Mouse (Mus musculus) midbrain, embryonic 10.5 days (tissue): ENCODE measurements around the gene Rph3al. TPM values are rescaled to one million over a fixed set of nuclear protein-coding genes. Genes with fewer than 3 reads are reported as not detected.

Source experiments
- DNase-seq: peaks from one replicate; pipeline ENCODE4 v3.0.0-alpha.2; 2017; ENCODE audit warnings: low spot score
- H3K27ac ChIP-seq: fragments of 300-500 bp; sonication (generic); replicated peaks from 2 replicates; pipeline ENCODE4 v1.5.1; 2016; ENCODE audit warnings: mild to moderate bottlenecking
- H3K27me3 ChIP-seq: fragments of 300-500 bp; sonication (generic); 2 replicates; pipeline ENCODE4 v1.6.1; 2016; ENCODE audit warnings: low read depth, mild to moderate bottlenecking; ENCODE audit not compliant: poor library complexity, severe bottlenecking
- H3K36me3 ChIP-seq: fragments of 300-500 bp; sonication (generic); 2 replicates; pipeline ENCODE4 v1.6.1; 2016; ENCODE audit warnings: mild to moderate bottlenecking, moderate library complexity
- H3K4me1 ChIP-seq: fragments of 300-500 bp; sonication (generic); 2 replicates; pipeline ENCODE4 v1.6.1; 2016
- H3K4me3 ChIP-seq: fragments of 300-500 bp; sonication (generic); 2 replicates; pipeline ENCODE4 v1.5.1; 2016; ENCODE audit warnings: mild to moderate bottlenecking, moderate library complexity
- H3K9me3 ChIP-seq: fragments of 300-500 bp; sonication (generic); replicated peaks from 2 replicates; pipeline ENCODE4 v1.6.1; 2016; ENCODE audit warnings: mild to moderate bottlenecking
- WGBS: fragments of 180-500 bp; shearing (Covaris S2); methylation state at CpG from one replicate; pipeline ENCODE4 v1.1.7; 2016; 5-methylcytosine and 5-hydroxymethylcytosine counted together
- polyA plus RNA-seq: library from polyadenylated mRNA; unstranded; fragments of >200 nt; fragmentation: Nextera tagmentation; extraction: Ambion mirVana; gene quantifications from 2 replicates; pipeline ENCODE4 v1.2.1, GENCODE M21; 2016

The Rph3al gene
- polyA plus RNA-seq, 1 experiment from 2014 or later, result 1.1 TPM

GRCm38 (mm10) chr11:75811900-75812299 lies 126.3 kb downstream of the Rph3al start:
- Histone ChIP-seq H3K36me3 (no peaks in the 10 kb centered on the region), H3K4me3 (no peak overlapping the region), H3K4me1 (peaks cover 14% of the 10 kb centered on the region), H3K27ac (peak overlapping the region; percentile 30; the same call in 1 of the 2 replicates), H3K9me3 (no peaks in the 10 kb centered on the region), H3K27me3 (peaks cover under 1% of the 10 kb centered on the region; the same call in 1 of the 2 replicates)
- DNase-seq, result no peak
- WGBS, result 59% methylated on average over 3 of the region's 3 CpGs

GRCm38 (mm10) chr11:75810526-75810925 lies 127.7 kb downstream of the Rph3al start:
- Histone ChIP-seq H3K9me3 (no peaks in the 10 kb centered on the region), H3K36me3 (no peaks in the 10 kb centered on the region), H3K27ac (no peak overlapping the region), H3K4me3 (no peak overlapping the region), H3K4me1 (peaks cover 14% of the 10 kb centered on the region), H3K27me3 (no peaks in the 10 kb centered on the region; the same call in 1 of the 2 replicates)
- no peak for DNase-seq
- 87% methylated on average over 3 of the region's 3 CpGs for WGBS

GRCm38 (mm10) chr11:75807486-75807885 lies 130.7 kb downstream of the Rph3al start:
- peaks cover 10% of the 10 kb centered on the region for H3K4me1 ChIP-seq
- no peaks in the 10 kb centered on the region for H3K36me3 ChIP-seq
- 60% methylated on average over 5 of the region's 5 CpGs for WGBS
- no peaks in the 10 kb centered on the region for H3K9me3 ChIP-seq
- DNase-seq, result no peak
- H3K27me3 ChIP-seq, result no peaks in the 10 kb centered on the region
- H3K27ac ChIP-seq, result no peak overlapping the region
- H3K4me3 ChIP-seq, result no peak overlapping the region

GRCm38 (mm10) chr11:75801771-75802550 lies 136.3 kb downstream of the Rph3al start:
- H3K4me1 ChIP-seq, result peaks cover 11% of the 10 kb centered on the region; the same call in 1 of the 2 replicates
- H3K9me3 ChIP-seq, result no peaks in the 10 kb centered on the region
- no peak overlapping the region for H3K27ac ChIP-seq

GRCm38 (mm10) chr11:75801369-75801768 lies 136.9 kb downstream of the Rph3al start:
- no peaks in the 10 kb centered on the region for H3K36me3 ChIP-seq
- H3K27me3 ChIP-seq, result peaks cover 35% of the 10 kb centered on the region
- no peak for DNase-seq
- no peak overlapping the region for H3K27ac ChIP-seq
- no peak overlapping the region for H3K4me3 ChIP-seq
- H3K9me3 ChIP-seq, result no peaks in the 10 kb centered on the region
- 87% methylated on average over 4 of the region's 4 CpGs for WGBS
- H3K4me1 ChIP-seq, result peaks cover 11% of the 10 kb centered on the region; the same call in 1 of the 2 replicates

More at GRCm38 (mm10) chr11:75801771-75802550, 136.3 kb downstream of the Rph3al start:
- no peak overlapping the region for H3K4me3 ChIP-seq
- DNase-seq, result no peak
- 89% methylated on average over 7 of the region's 7 CpGs for WGBS
- peaks cover 29% of the 10 kb centered on the region for H3K27me3 ChIP-seq
- H3K36me3 ChIP-seq, result no peaks in the 10 kb centered on the region

GRCm38 (mm10) chr11:75796536-75797246 lies 141.5 kb downstream of the Rph3al start:
- WGBS, result 73% methylated on average over 13 of the region's 13 CpGs
- no peak overlapping the region for H3K27ac ChIP-seq
- peaks cover 81% of the 10 kb centered on the region for H3K27me3 ChIP-seq
- H3K9me3 ChIP-seq, result no peaks in the 10 kb centered on the region
- no peaks in the 10 kb centered on the region for H3K36me3 ChIP-seq
- H3K4me3 ChIP-seq, result no peak overlapping the region
- peaks cover 45% of the 10 kb centered on the region for H3K4me1 ChIP-seq
- no peak for DNase-seq

GRCm38 (mm10) chr11:75796029-75796445 lies 142.2 kb downstream of the Rph3al start, which contains the start of gene Doc2b:
TSS of gene Doc2b (minus strand) at chr11:75796049.
- Histone ChIP-seq H3K36me3 (no peaks in the 10 kb centered on the region), H3K4me3 (peak within 1 kb of the TSS; percentile 53), H3K9me3 (no peaks in the 10 kb centered on the region), H3K27me3 (peaks cover 88% of the 10 kb centered on the region), H3K4me1 (peaks cover 45% of the 10 kb centered on the region), H3K27ac (peak within 1 kb of the TSS; percentile 68)
- DNase-seq, result peak; percentile 42
- WGBS, result 5% methylated on average over 36 of the region's 37 CpGs

- Histone ChIP-seq H3K27ac (peak overlapping the region; percentile 68), H3K4me1 (peaks cover 41% of the 10 kb centered on the region), H3K4me3 (peak overlapping the region; percentile 53), H3K9me3 (no peaks in the 10 kb centered on the region), H3K27me3 (peaks cover 90% of the 10 kb centered on the region), H3K36me3 (no peaks in the 10 kb centered on the region)
- 2% methylated on average over 41 of the region's 42 CpGs for WGBS
- no peak for DNase-seq
These were observed 142.9 kb downstream of the Rph3al start for GRCm38 (mm10) chr11:75795321-75795636.

GRCm38 (mm10) chr11:75794602-75795320 lies 143.5 kb downstream of the Rph3al start:
- Histone ChIP-seq H3K4me1 (peaks cover 39% of the 10 kb centered on the region), H3K36me3 (no peaks in the 10 kb centered on the region), H3K27ac (peak overlapping the region; percentile 68), H3K27me3 (peaks cover 91% of the 10 kb centered on the region), H3K4me3 (peak overlapping the region; percentile 53), H3K9me3 (no peaks in the 10 kb centered on the region)
- 7% methylated on average over 44 of the region's 45 CpGs for WGBS
- peak; percentile 42 for DNase-seq

GRCm38 (mm10) chr11:75793351-75793750 lies 144.9 kb downstream of the Rph3al start:
- H3K4me1 ChIP-seq, result peaks cover 38% of the 10 kb centered on the region
- H3K9me3 ChIP-seq, result no peaks in the 10 kb centered on the region
- 74% methylated on average over 5 of the region's 5 CpGs for WGBS
- H3K36me3 ChIP-seq, result no peaks in the 10 kb centered on the region
- H3K4me3 ChIP-seq, result no peak overlapping the region
- H3K27ac ChIP-seq, result no peak overlapping the region
- peaks cover 84% of the 10 kb centered on the region for H3K27me3 ChIP-seq
- DNase-seq, result no peak

- Histone ChIP-seq H3K36me3 (no peaks in the 10 kb centered on the region), H3K27ac (no peak overlapping the region), H3K9me3 (no peaks in the 10 kb centered on the region), H3K4me3 (no peak overlapping the region), H3K27me3 (peaks cover 76% of the 10 kb centered on the region), H3K4me1 (peaks cover 42% of the 10 kb centered on the region)
- 77% methylated on average over 5 of the region's 5 CpGs for WGBS
- DNase-seq, result no peak
These were observed 145.7 kb downstream of the Rph3al start for GRCm38 (mm10) chr11:75792535-75792934.

- H3K9me3 ChIP-seq, result no peaks in the 10 kb centered on the region
- WGBS, result 82% methylated on average over 8 of the region's 8 CpGs
- H3K36me3 ChIP-seq, result no peaks in the 10 kb centered on the region
- H3K4me1 ChIP-seq, result peaks cover 8% of the 10 kb centered on the region
- DNase-seq, result no peak
- H3K27ac ChIP-seq, result no peak overlapping the region
- peaks cover 19% of the 10 kb centered on the region; the same call in 1 of the 2 replicates for H3K27me3 ChIP-seq
- no peak overlapping the region for H3K4me3 ChIP-seq
These were observed 152.3 kb downstream of the Rph3al start for GRCm38 (mm10) chr11:75785897-75786296.
